Mouse (Mus musculus) stomach, postnatal 0 days (tissue): ENCODE results near the gene Plekha1. TPM values are rescaled to one million over a fixed set of nuclear protein-coding genes. Genes with fewer than 3 reads are reported as not detected.

Experiments used
- ATAC-seq: fragments of 200-750 bp; cut with Nextera tagmentation; 2 replicates; pipeline ENCODE4 v1.8.0; 2017; ENCODE audit not compliant: low FRiP score, low TSS enrichment
- DNase-seq: peaks from one replicate; pipeline ENCODE4 v3.0.0-alpha.2; 2016; ENCODE audit warnings: low spot score
- H3K27ac ChIP-seq: fragments of 300-500 bp; sonication (generic); replicated peaks from 2 replicates; pipeline ENCODE4 v1.5.1; 2014; ENCODE audit warnings: mild to moderate bottlenecking, control low read depth
- H3K27me3 ChIP-seq: fragments of 300-500 bp; sonication (generic); 2 replicates; pipeline ENCODE4 v1.6.1; 2014; ENCODE audit warnings: low read length; ENCODE audit not compliant: control insufficient read depth, insufficient read depth
- H3K36me3 ChIP-seq: fragments of 300-500 bp; sonication (generic); 2 replicates; pipeline ENCODE4 v1.6.1; 2014; ENCODE audit warnings: low read length, mixed read lengths; ENCODE audit not compliant: control insufficient read depth, insufficient read depth
- H3K4me1 ChIP-seq: fragments of 300-500 bp; sonication (generic); replicated peaks from 2 replicates; pipeline ENCODE4 v1.6.1; 2014; ENCODE audit warnings: antibody characterized with exemption; ENCODE audit not compliant: control insufficient read depth, insufficient read depth
- H3K4me2 ChIP-seq: fragments of 300-500 bp; sonication (generic); replicated peaks from 2 replicates; pipeline ENCODE4 v1.6.1; 2014; ENCODE audit warnings: low read depth, mild to moderate bottlenecking, control low read depth, moderate library complexity
- H3K4me3 ChIP-seq: fragments of 300-500 bp; sonication (generic); 2 replicates; pipeline ENCODE4 v1.5.1; 2014; ENCODE audit warnings: low read depth, low read length, control low read depth
- H3K9ac ChIP-seq: fragments of 300-500 bp; sonication (generic); 2 replicates; pipeline ENCODE4 v1.6.1; 2014; ENCODE audit warnings: mild to moderate bottlenecking, low read length, control low read depth, mixed read lengths
- H3K9me3 ChIP-seq: fragments of 300-500 bp; sonication (generic); 2 replicates; pipeline ENCODE4 v1.6.1; 2016; ENCODE audit warnings: low read length; ENCODE audit not compliant: control insufficient read depth
- CTCF ChIP-seq: IDR thresholded peaks from 2 replicates; pipeline ENCODE4 v1.5.1; 2016; ENCODE audit warnings: antibody characterized with exemption, low read depth, mild to moderate bottlenecking, moderate library complexity
- EP300 ChIP-seq: optimal IDR thresholded peaks from 2 replicates; pipeline ENCODE3; 2016; ENCODE audit warnings: antibody characterized with exemption
- WGBS: fragments of 180-500 bp; shearing (Covaris S2); extraction: QIAGEN DNeasy Blood & Tissue Kit; methylation state at CpG from one replicate; pipeline ENCODE4 v1.1.7; 2014; 5-methylcytosine and 5-hydroxymethylcytosine counted together
- polyA plus RNA-seq: library from polyadenylated mRNA; unstranded; fragments of >200 nt; fragmentation: Nextera tagmentation; extraction: Ambion mirVana; gene quantifications from 2 replicates; pipeline ENCODE4 v1.2.1, GENCODE M21; 2015

Plekha1 gene
- polyA plus RNA-seq, 1 experiment from 2014 or later, result 34.1 TPM

DNA sequence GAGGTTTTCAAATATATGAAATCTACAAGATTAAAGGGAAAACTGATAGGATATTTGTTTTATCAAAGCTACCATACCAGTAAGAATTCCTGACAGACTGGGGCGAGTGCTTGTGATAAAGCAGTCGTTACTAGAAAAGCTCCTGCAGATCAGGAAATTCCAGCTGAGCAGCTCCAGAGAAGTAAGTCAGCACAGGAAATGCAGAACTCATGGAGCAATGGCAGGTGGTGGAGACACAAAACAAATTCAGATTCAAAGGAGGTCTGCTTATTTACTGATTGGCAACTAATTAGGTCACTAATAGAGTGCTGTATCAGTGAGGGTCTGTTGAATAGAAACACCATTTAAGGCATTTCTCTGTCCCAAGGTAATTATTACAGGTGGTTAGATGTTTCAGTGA is 25.3 kb downstream of the Plekha1 start:
- H3K27me3 ChIP-seq, result no peaks in the 10 kb centered on the region
- 31% methylated on average over 2 of the region's 2 CpGs for WGBS
- no peaks in the 10 kb centered on the region for H3K36me3 ChIP-seq
- H3K9me3 ChIP-seq, result no peaks in the 10 kb centered on the region
- H3K27ac ChIP-seq, result peak overlapping the region; percentile 45; the same call in 1 of the 2 replicates
- no peak overlapping the region for H3K9ac ChIP-seq
- H3K4me2 ChIP-seq, result no peak overlapping the region
- no peak for ATAC-seq
- peak; percentile 46 for DNase-seq
- no peaks in the 10 kb centered on the region for H3K4me1 ChIP-seq
- no peak overlapping the region for H3K4me3 ChIP-seq
- TF ChIP-seq EP300, result no peak
- TF ChIP-seq CTCF, result no peak

DNA sequence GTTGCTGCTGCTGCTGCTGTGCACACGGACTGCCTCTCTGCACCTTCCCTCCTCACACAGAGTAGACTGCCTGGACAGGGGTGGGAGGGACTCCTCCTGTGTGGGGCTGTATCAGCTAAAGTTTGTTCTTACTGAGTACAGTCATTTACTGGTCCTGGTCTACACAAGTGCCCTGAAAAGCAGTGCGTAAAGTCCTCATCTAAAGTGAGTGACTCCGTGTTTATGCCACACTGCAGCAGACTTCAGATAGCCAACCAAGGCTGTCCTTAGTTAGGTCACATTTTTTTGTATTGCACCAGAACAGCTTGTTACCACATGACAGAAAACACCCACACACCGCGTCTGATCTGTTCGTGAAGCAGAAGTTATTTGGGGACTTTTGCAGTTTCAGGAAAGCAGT is 27.4 kb downstream of the Plekha1 start:
- Histone ChIP-seq H3K9ac (no peak overlapping the region), H3K9me3 (no peaks in the 10 kb centered on the region), H3K4me2 (no peak overlapping the region), H3K4me1 (no peaks in the 10 kb centered on the region), H3K27ac (peak overlapping the region; percentile 49; the same call in 1 of the 2 replicates), H3K4me3 (no peak overlapping the region), H3K36me3 (peaks cover 2% of the 10 kb centered on the region; the same call in 1 of the 2 replicates), H3K27me3 (no peaks in the 10 kb centered on the region)
- DNase-seq (no peak), ATAC-seq (no peak)
- WGBS, result 69% methylated on average over 6 of the region's 6 CpGs
- TF ChIP-seq EP300 (no peak), CTCF (no peak)

- TF ChIP-seq EP300, result no peak
- TF ChIP-seq CTCF, result no peak
- WGBS, result 84% methylated on average over 9 of the region's 9 CpGs
- Histone ChIP-seq H3K4me3 (no peak overlapping the region), H3K9me3 (no peaks in the 10 kb centered on the region), H3K4me2 (no peak overlapping the region), H3K27ac (no peak overlapping the region), H3K27me3 (no peaks in the 10 kb centered on the region), H3K9ac (no peak overlapping the region), H3K4me1 (no peaks in the 10 kb centered on the region), H3K36me3 (peaks cover 2% of the 10 kb centered on the region; the same call in 1 of the 2 replicates)
- ATAC-seq, result no peak
- DNase-seq, result no peak
Observed at GRCm38 (mm10) chr7:130894931-130895617, 29.5 kb downstream of the Plekha1 start.

DNA sequence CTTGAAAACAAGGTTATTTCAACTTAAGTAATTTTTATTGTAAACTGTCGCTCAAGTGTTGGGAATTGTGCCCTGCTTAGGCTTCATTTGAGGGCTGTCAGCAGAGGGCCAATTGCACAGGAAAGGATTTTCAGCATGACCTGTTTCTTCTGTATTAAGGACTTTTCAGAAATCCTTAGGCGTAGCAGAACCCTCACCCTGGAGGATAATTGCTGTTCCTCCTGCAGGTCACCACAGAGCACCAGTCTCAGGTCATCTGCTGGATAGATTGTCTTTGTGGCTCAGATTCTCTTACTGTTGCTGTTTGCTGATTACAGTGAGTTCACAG is 30.0 kb downstream of the Plekha1 start:
- TF ChIP-seq CTCF (no peak), EP300 (no peak)
- no peak overlapping the region for H3K9ac ChIP-seq
- DNase-seq (no peak), ATAC-seq (no peak)
- H3K36me3 ChIP-seq, result peaks cover 2% of the 10 kb centered on the region; the same call in 1 of the 2 replicates
- H3K27ac ChIP-seq, result no peak overlapping the region
- WGBS, result 76% methylated on average over 2 of the region's 2 CpGs
- H3K4me2 ChIP-seq, result no peak overlapping the region
- no peaks in the 10 kb centered on the region for H3K27me3 ChIP-seq
- H3K4me3 ChIP-seq, result no peak overlapping the region
- no peaks in the 10 kb centered on the region for H3K9me3 ChIP-seq
- H3K4me1 ChIP-seq, result no peaks in the 10 kb centered on the region

GRCm38 (mm10) chr7:130896064-130896463 is 30.5 kb downstream of the Plekha1 start:
- Histone ChIP-seq H3K4me1 (no peaks in the 10 kb centered on the region), H3K27ac (no peak overlapping the region), H3K36me3 (peaks cover 2% of the 10 kb centered on the region; the same call in 1 of the 2 replicates), H3K27me3 (no peaks in the 10 kb centered on the region), H3K9me3 (no peaks in the 10 kb centered on the region), H3K4me2 (no peak overlapping the region), H3K9ac (no peak overlapping the region), H3K4me3 (no peak overlapping the region)
- ATAC-seq, result no peak
- 73% methylated on average over 3 of the region's 3 CpGs for WGBS
- TF ChIP-seq CTCF, result no peak
- no peak for TF ChIP-seq EP300
- DNase-seq, result no peak

- ATAC-seq, result no peak
- WGBS, result 90% methylated on average over 10 of the region's 10 CpGs
Observed at GRCm38 (mm10) chr7:130897201-130897600, 31.6 kb downstream of the Plekha1 start.

More at GRCm38 (mm10) chr7:130897201-130897600, 31.6 kb downstream of the Plekha1 start:
- Histone ChIP-seq H3K4me2 (no peak overlapping the region), H3K9ac (no peak overlapping the region), H3K4me3 (no peak overlapping the region), H3K4me1 (no peaks in the 10 kb centered on the region), H3K27me3 (no peaks in the 10 kb centered on the region), H3K36me3 (peaks cover 2% of the 10 kb centered on the region; the same call in 1 of the 2 replicates), H3K27ac (no peak overlapping the region), H3K9me3 (no peaks in the 10 kb centered on the region)
- TF ChIP-seq CTCF (no peak), EP300 (no peak)
- DNase-seq, result no peak
